Mouse (Mus musculus): Measurements from ENCODE around the gene Ccdc84.

DNA sequence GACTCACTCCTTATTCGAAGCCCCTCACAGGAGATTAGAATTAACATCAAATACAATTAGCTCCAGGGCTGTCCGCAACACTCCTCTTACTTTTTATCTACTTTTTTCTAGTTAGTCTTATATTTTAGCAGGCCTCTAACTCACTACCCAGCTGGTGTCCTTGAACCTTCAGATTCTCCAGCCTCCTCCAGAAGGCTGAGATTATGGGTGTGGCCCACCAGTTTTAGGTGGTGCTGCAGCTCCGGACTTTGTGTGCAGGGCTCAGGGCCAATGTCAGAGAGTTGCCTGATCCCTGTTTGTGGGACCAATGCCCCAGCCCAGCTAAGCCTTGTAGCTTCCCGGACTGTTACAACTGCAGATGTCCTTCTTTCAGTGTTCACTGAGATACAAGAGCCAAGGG, 5.2 kb upstream of the Ccdc84 start:
- TF ChIP-seq CTCF (conservative IDR thresholded peaks at IDR 0.05; ENCODE audit: low read length) (no peak), POU5F1 (IDR thresholded peaks at IDR 0.05; ENCODE audit: borderline replicate concordance, low read length) (no peak)
